Mouse (Mus musculus) limb, embryonic 15.5 days (tissue): ENCODE measurements around the gene Gm3676. TPM values are rescaled to one million over a fixed set of nuclear protein-coding genes. Genes with fewer than 3 reads are reported as not detected.
"Not testable (repeated sequence)": the region's sequence is repeated elsewhere in the genome, so short reads cannot be mapped to it uniquely, and the experiment has no call there.

Experiments used
- ATAC-seq: fragments of 200-750 bp; cut with Nextera tagmentation; 2 replicates; pipeline ENCODE4 v1.8.0; 2017; ENCODE audit warnings: low read depth, moderate TSS enrichment; ENCODE audit not compliant: insufficient number of reproducible peaks, low FRiP score, low TSS enrichment
- H3K27ac ChIP-seq: fragments of 300-500 bp; sonication (generic); 2 replicates; pipeline ENCODE4 v1.5.1; 2015; ENCODE audit warnings: moderate library complexity, mild to moderate bottlenecking, inconsistent platforms
- H3K27me3 ChIP-seq: fragments of 300-500 bp; sonication (generic); 2 replicates; pipeline ENCODE4 v1.6.1; 2015; ENCODE audit warnings: inconsistent platforms
- H3K36me3 ChIP-seq: fragments of 300-500 bp; sonication (generic); 2 replicates; pipeline ENCODE4 v1.6.1; 2015; ENCODE audit warnings: inconsistent platforms
- H3K4me1 ChIP-seq: fragments of 300-500 bp; sonication (generic); 2 replicates; pipeline ENCODE4 v1.6.1; 2015; ENCODE audit warnings: inconsistent platforms
- H3K4me2 ChIP-seq: fragments of 300-500 bp; sonication (generic); 2 replicates; pipeline ENCODE4 v1.6.1; 2015; ENCODE audit warnings: mild to moderate bottlenecking, inconsistent platforms
- H3K4me3 ChIP-seq: fragments of 300-500 bp; sonication (generic); 2 replicates; pipeline ENCODE4 v1.5.1; 2015; ENCODE audit warnings: mild to moderate bottlenecking, inconsistent platforms
- H3K9ac ChIP-seq: fragments of 300-500 bp; sonication (generic); 2 replicates; pipeline ENCODE4 v1.6.1; 2015; ENCODE audit warnings: inconsistent platforms
- H3K9me3 ChIP-seq: fragments of 300-500 bp; sonication (generic); 2 replicates; pipeline ENCODE4 v1.6.1; 2016; ENCODE audit warnings: inconsistent platforms
- WGBS: fragments of 180-500 bp; shearing (Covaris S2); methylation state at CpG from one replicate; pipeline ENCODE4 v1.1.7; 2015; 5-methylcytosine and 5-hydroxymethylcytosine counted together
- polyA plus RNA-seq: library from polyadenylated mRNA; unstranded; fragments of >200 nt; fragmentation: Nextera tagmentation; extraction: Ambion mirVana; gene quantifications from 2 replicates; pipeline ENCODE4 v1.2.1, GENCODE M21; 2015

The Gm3676 gene
- not detected in 2 replicates for polyA plus RNA-seq

DNA sequence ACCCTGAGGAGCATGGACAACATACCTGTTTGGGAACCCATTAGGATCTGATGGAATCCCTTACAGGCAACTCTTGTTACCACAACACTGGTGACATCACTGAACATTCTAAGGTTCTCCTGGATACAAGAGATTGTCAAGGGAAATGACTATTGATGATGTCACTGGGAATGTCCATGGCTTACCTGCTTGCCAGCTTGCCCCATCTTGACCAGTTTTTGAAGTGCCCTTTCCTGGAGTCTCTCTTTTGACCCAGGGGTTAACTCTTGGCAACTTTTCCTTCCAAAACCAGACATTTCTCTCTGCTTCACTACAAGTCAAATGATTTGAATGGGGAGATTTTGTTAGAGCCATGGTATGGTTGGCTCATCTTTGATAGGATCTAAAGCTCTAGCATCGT is at the start of gene Gm3676:
Gene Gm3676 (minus strand): TSS at position 101 of the 400 bp plus-strand sequence.
- not testable (repeated sequence) for H3K36me3 ChIP-seq, ATAC-seq, H3K4me3 ChIP-seq, H3K27me3 ChIP-seq, H3K9ac ChIP-seq, H3K27ac ChIP-seq, H3K4me2 ChIP-seq, H3K9me3 ChIP-seq, H3K4me1 ChIP-seq
- no CpG with 5 or more reads among the region's 1 CpGs for whole genome bisulfite sequencing

DNA sequence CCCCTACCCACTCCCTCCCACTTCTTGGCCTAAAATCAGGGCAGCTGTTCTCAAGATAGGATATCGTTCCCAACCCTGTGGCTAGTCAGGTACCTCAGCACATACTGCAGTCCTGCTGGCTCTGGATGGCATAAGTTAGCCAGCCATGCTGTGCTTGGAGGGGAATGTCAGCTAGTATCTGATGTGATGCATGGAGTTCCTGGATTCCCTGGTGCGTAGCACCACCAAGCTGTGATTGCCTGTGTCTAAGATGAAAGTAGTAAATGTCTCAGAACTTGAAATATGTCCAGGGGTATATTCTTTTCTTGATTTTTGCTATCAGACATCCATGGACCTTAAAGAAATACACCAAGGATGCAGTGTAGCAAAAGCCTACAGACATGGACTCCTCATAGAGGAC is 1.9 kb upstream of the Gm3676 start:
- WGBS: 66% methylated on average over 2 of the region's 2 CpGs

GRCm38 (mm10) chr14:41630144-41630543 is 16.1 kb downstream of the Gm3676 start:
- H3K4me1 ChIP-seq: not testable (repeated sequence)

More for the DNA sequence above, 1.9 kb upstream of the Gm3676 start:
- not testable (repeated sequence) for H3K9ac ChIP-seq, H3K4me3 ChIP-seq, H3K4me2 ChIP-seq, H3K4me1 ChIP-seq, H3K36me3 ChIP-seq, H3K27ac ChIP-seq, ATAC-seq, H3K9me3 ChIP-seq, H3K27me3 ChIP-seq

DNA sequence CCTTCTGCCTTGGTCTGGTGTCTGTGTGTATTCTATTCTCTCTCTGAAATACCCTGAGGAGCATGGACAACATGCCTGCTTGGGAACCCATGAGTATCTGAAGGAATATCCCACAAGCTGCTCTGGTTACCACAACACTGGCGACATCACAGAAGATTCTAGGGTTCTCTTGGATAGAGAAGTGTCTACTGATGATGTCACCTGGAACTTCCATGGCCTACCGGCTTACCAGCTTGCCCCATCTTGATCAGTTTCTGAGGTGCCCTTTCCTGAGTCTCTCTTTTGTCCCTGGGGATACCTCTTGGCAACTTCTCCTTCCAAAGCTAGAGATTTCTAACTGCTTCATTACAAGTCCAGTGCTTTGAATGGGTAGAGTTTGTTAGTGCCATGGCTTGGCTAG is 21.8 kb downstream of the Gm3676 start, which contains the start of gene Gm3072:
Gene Gm3072 (minus strand): TSS at position 101 of the 400 bp plus-strand sequence.
- H3K9me3 ChIP-seq, ATAC-seq, H3K36me3 ChIP-seq, H3K4me2 ChIP-seq, H3K27me3 ChIP-seq, H3K9ac ChIP-seq, H3K4me3 ChIP-seq, H3K4me1 ChIP-seq, H3K27ac ChIP-seq: not testable (repeated sequence)
- 86% methylated on average over 1 of the region's 2 CpGs for WGBS

More at GRCm38 (mm10) chr14:41630144-41630543, 16.1 kb downstream of the Gm3676 start:
- not testable (repeated sequence) for H3K4me3 ChIP-seq, H3K9me3 ChIP-seq, H3K27ac ChIP-seq, H3K4me2 ChIP-seq, ATAC-seq, H3K9ac ChIP-seq, H3K27me3 ChIP-seq, H3K36me3 ChIP-seq
- WGBS: 93% methylated on average over 9 of the region's 11 CpGs

- not testable (repeated sequence) for H3K27ac ChIP-seq, H3K36me3 ChIP-seq, H3K4me3 ChIP-seq, H3K4me2 ChIP-seq, H3K4me1 ChIP-seq, H3K27me3 ChIP-seq, H3K9me3 ChIP-seq, ATAC-seq, H3K9ac ChIP-seq
- 94% methylated on average over 5 of the region's 5 CpGs for WGBS
Measured at GRCm38 (mm10) chr14:41622535-41622934, 23.8 kb downstream of the Gm3676 start.

GRCm38 (mm10) chr14:41610690-41611089 is 35.6 kb downstream of the Gm3676 start:
- not testable (repeated sequence) for H3K27me3 ChIP-seq, H3K4me2 ChIP-seq, H3K27ac ChIP-seq, H3K36me3 ChIP-seq, H3K4me1 ChIP-seq, H3K9me3 ChIP-seq, ATAC-seq, H3K4me3 ChIP-seq, H3K9ac ChIP-seq
- WGBS: 71% methylated on average over 1 of the region's 1 CpGs

- H3K4me2 ChIP-seq, H3K36me3 ChIP-seq, H3K27me3 ChIP-seq, H3K9ac ChIP-seq, H3K4me3 ChIP-seq, H3K27ac ChIP-seq, H3K9me3 ChIP-seq, H3K4me1 ChIP-seq, ATAC-seq: not testable (repeated sequence)
- 93% methylated on average over 15 of the region's 15 CpGs for WGBS
Measured at GRCm38 (mm10) chr14:41600935-41601334, 45.4 kb downstream of the Gm3676 start.

Other genes with a start within 250 kb of the Gm3676 start
- not detected in 2 replicates for gene Gm6482, start 238.2 kb downstream of the Gm3676 start, polyA plus RNA-seq
- gene Gm7954, start 193.0 kb downstream of the Gm3676 start, polyA plus RNA-seq: not detected in 2 replicates
- gene Gm3486, start 157.0 kb downstream of the Gm3676 start, polyA plus RNA-seq: not detected in 2 replicates
- not detected in 2 replicates for gene Gm7970, start 90.9 kb downstream of the Gm3676 start, polyA plus RNA-seq
- not detected in 2 replicates for gene 1700049E17Rik2, start 73.3 kb downstream of the Gm3676 start, polyA plus RNA-seq
- not detected in 2 replicates for gene Gm3072, start 21.9 kb downstream of the Gm3676 start, polyA plus RNA-seq
- gene Gm8068, start 55.4 kb upstream of the Gm3676 start, polyA plus RNA-seq: not detected in 2 replicates
- not detected in 2 replicates for gene Gm7929, start 104.1 kb upstream of the Gm3676 start, polyA plus RNA-seq
- not detected in 2 replicates for gene Gm47189, start 126.0 kb upstream of the Gm3676 start, polyA plus RNA-seq